Mouse (Mus musculus) heart, embryonic 14.5 days (tissue): ENCODE results near the gene Ticrr. TPM values are rescaled to one million over a fixed set of nuclear protein-coding genes. Genes with fewer than 3 reads are reported as not detected.

Experiments
- ATAC-seq: fragments of 200-750 bp; cut with Nextera tagmentation; 2 replicates; pipeline ENCODE4 v1.8.0; 2017; ENCODE audit warnings: low read depth, moderate TSS enrichment; ENCODE audit not compliant: insufficient number of reproducible peaks, insufficient read depth, low FRiP score
- H3K27ac ChIP-seq, 2 experiments: fragments of 200-500 bp in 1 of 2; fragments of 300-500 bp in 1 of 2; sonication (generic) in 1 of 2; replicated peaks in 1 of 2; 2 replicates each; pipeline ENCODE4 v1.5.1; 2012 to 2014; ENCODE audit warnings: low read depth in 2 of 2, low read length in 2 of 2, control low read depth in 1 of 2, mild to moderate bottlenecking in 1 of 2, mixed read lengths in 1 of 2; ENCODE audit not compliant: control insufficient read depth in 1 of 2, insufficient read depth in 1 of 2
- H3K27me3 ChIP-seq: fragments of 300-500 bp; sonication (generic); 2 replicates; pipeline ENCODE4 v1.6.1; 2014; ENCODE audit warnings: mild to moderate bottlenecking, low read length, control low read depth; ENCODE audit not compliant: control insufficient read depth, insufficient read depth
- H3K36me3 ChIP-seq: fragments of 300-500 bp; sonication (generic); 2 replicates; pipeline ENCODE4 v1.6.1; 2014; ENCODE audit warnings: mild to moderate bottlenecking, control low read depth, low read length, mixed read lengths; ENCODE audit not compliant: control insufficient read depth, insufficient read depth
- H3K4me1 ChIP-seq, 2 experiments: fragments of 200-500 bp in 1 of 2; fragments of 300-500 bp in 1 of 2; sonication (generic) in 1 of 2; 2 replicates each; pipeline ENCODE4 v1.6.1; 2012 to 2014; ENCODE audit warnings: low read length in 2 of 2, control low read depth in 1 of 2, mixed read lengths in 1 of 2; ENCODE audit not compliant: control insufficient read depth in 2 of 2, insufficient read depth in 2 of 2
- H3K4me2 ChIP-seq: fragments of 300-500 bp; sonication (generic); 2 replicates; pipeline ENCODE4 v1.6.1; 2014; ENCODE audit warnings: mild to moderate bottlenecking, low read length
- H3K4me3 ChIP-seq, 2 experiments: fragments of 200-500 bp in 1 of 2; fragments of 300-500 bp in 1 of 2; sonication (generic) in 1 of 2; 2 replicates each; pipeline ENCODE4 v1.5.1; 2012 to 2014; ENCODE audit warnings: low read length in 2 of 2, mild to moderate bottlenecking in 2 of 2, control low read depth in 1 of 2, low read depth in 1 of 2, moderate library complexity in 1 of 2; ENCODE audit not compliant: control insufficient read depth in 1 of 2, insufficient read depth in 1 of 2
- H3K9ac ChIP-seq: fragments of 300-500 bp; sonication (generic); 2 replicates; pipeline ENCODE4 v1.6.1; 2014; ENCODE audit warnings: mild to moderate bottlenecking, low read length
- H3K9me3 ChIP-seq: fragments of 300-500 bp; sonication (generic); 2 replicates; pipeline ENCODE4 v1.6.1; 2016; ENCODE audit warnings: low read length, control low read depth; ENCODE audit not compliant: control insufficient read depth
- WGBS: fragments of 180-500 bp; shearing (Covaris S2); extraction: QIAGEN DNeasy Blood & Tissue Kit; methylation state at CpG from one replicate; pipeline ENCODE4 v1.1.7; 2014; 5-methylcytosine and 5-hydroxymethylcytosine counted together
- polyA plus RNA-seq: library from polyadenylated mRNA; unstranded; fragments of >200 nt; fragmentation: Nextera tagmentation; extraction: Ambion mirVana; gene quantifications from 2 replicates; pipeline ENCODE4 v1.2.1, GENCODE M21; 2014

Gene Ticrr
- polyA plus RNA-seq, 1 experiment from 2014 or later = 5.3 TPM

DNA sequence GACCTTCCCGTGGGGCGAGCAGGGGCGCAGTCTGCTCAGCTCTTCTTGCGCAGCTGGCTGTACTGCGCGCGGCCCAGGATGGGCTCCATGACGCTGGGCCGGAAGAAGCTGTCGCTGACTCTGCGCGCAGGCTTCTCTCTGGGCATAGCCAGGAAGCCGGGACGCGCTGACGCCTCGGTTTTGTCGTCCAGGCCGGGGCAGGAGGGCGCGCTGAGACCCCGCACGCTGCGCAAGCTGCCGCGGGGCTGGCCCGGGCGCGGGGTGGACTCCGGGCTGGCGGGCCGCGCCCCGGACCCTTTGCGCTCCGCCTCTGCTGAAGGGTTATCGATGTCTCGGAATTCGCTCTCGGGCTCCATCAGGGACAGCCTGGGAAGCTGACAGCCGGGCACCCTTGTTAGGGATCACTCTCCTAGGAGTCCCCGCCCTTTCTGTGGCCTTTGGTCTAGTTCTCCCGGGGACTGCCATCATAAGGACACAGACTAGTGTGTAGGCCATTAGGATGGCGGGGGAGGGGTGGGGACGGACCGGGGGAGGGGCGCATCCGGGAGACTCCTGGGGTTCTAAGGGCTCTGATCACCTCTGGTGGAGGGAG is 61.5 kb downstream of the Ticrr start:
- Histone ChIP-seq H3K36me3 (no peaks in the 10 kb centered on the region), H3K27ac (0 out of 4 replicates have a peak overlapping the region, but pooled peaks of 1 of the 2 experiments have one; percentile 31), H3K9me3 (no peaks in the 10 kb centered on the region), H3K27me3 (peaks cover 7% of the 10 kb centered on the region), H3K4me3 (peak overlapping the region; percentile 59 to 82), H3K4me2 (peak overlapping the region; percentile 81), H3K9ac (peak overlapping the region; percentile 77), H3K4me1 (peaks cover 0 to 2% of the 10 kb centered on the region in 2 experiments; a peak in 1 of 4 replicates)
- under 1% methylated on average over 47 of the region's 48 CpGs for WGBS
- peak; percentile 62; the same call in 1 of the 2 replicates for ATAC-seq

DNA sequence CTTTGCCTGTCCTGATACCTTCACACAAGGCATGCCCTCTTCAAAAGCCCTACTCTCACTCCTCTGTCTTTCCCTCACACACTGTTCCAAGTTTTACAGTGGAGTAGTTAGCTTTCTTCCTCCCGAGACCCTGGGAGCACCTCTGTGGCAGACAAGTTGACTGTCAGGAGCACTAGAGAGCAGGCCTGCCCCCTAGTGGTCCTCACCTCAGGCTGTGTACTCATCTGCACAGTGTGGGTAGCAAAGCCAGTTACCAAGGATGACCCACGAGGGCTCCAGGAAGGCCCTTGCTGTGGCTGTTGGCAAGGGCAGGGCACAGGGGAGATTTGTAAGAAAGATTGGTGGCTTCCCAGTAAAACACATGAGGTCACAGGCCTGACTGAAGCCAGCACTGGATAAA is 67.1 kb downstream of the Ticrr start:
- no peak for ATAC-seq
- Histone ChIP-seq H3K4me1 (no peaks in the 10 kb centered on the region; a peak in 1 of 4 replicates), H3K27me3 (peaks cover 10% of the 10 kb centered on the region), H3K4me3 (no peak overlapping the region), H3K9me3 (no peaks in the 10 kb centered on the region), H3K4me2 (no peak overlapping the region), H3K9ac (no peak overlapping the region), H3K36me3 (no peaks in the 10 kb centered on the region), H3K27ac (no peak overlapping the region)
- 5% methylated on average over 2 of the region's 2 CpGs for WGBS

DNA sequence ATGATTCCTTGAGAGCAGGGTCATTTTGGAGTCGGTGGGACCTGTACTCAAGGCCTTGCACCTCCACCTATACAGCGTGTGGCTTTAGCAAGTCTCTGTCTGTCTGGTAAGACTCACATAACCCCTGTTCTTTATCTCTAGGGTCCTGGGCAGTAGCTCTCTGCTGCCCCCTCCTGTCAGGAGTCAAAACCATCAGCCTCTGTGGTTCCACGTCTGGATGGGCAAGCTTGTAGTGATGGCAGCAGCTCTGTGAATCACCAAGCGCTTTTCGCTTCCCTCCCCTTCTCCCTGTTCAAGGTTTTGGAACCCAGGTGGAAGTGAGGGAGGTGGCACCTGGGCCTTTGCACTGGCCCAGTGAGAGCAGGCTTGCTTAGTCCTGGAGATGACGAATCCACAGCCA is 68.2 kb downstream of the Ticrr start:
- 34% methylated on average over 6 of the region's 6 CpGs for WGBS
- Histone ChIP-seq H3K4me2 (no peak overlapping the region), H3K27ac (no peak overlapping the region), H3K27me3 (peaks cover 4% of the 10 kb centered on the region; the same call in 1 of the 2 replicates), H3K9ac (no peak overlapping the region), H3K4me1 (no peaks in the 10 kb centered on the region), H3K9me3 (no peaks in the 10 kb centered on the region), H3K4me3 (no peak overlapping the region), H3K36me3 (no peaks in the 10 kb centered on the region)
- ATAC-seq = no peak

DNA sequence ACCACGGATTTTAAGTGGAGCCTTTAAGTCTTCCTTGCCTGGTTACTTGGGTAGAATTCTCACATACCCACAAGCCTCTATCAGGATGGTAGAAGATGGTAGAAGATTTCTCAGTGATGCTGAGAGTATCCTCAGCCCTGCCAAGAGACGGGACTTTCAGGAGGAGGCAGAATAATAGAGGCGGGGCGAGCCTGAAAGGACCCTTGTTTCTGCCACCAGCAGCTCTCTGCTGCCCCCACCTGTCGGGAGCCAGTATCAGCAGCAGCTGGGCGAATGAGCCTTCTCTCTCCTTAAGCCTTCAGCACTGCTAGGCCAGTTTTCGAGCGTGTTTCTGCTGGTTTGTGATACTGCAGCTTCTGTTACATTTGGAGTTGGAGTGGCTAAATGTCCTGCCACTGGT is 69.2 kb downstream of the Ticrr start:
- Histone ChIP-seq H3K9ac (no peak overlapping the region), H3K27me3 (peaks cover 4% of the 10 kb centered on the region; the same call in 1 of the 2 replicates), H3K4me1 (no peaks in the 10 kb centered on the region), H3K9me3 (no peaks in the 10 kb centered on the region), H3K4me2 (no peak overlapping the region), H3K36me3 (no peaks in the 10 kb centered on the region), H3K4me3 (no peak overlapping the region), H3K27ac (no peak overlapping the region)
- WGBS = 7% methylated on average over 8 of the region's 8 CpGs
- no peak for ATAC-seq

DNA sequence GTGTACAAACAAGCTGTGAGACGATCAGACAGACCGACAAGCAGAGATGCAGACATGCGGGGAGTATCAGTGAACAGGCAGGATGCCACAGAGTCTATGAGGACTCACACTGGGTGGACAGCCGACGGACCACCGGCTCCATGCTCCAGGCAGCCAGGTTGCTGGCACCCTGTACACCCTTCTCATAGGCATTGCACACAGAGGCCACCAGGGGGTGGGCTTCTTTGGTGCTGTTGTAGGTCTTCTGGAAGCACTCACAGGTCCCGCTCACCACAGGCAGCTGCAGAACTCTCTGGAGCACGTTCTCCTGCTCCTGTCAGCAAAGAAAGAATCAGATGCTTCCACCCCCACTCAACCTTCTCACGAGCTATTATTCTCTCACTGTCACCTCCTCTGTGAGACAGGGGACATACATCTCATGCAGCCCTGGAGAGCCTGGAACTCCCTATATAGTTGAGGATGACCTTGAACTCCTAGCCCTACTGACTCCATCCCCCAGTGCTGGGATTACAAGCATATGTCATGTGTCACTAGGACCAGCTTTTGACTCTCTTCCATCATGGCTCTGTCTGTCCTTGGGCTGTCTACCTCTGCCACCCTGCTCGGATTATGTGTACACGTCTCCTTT is 69.9 kb downstream of the Ticrr start:
- Histone ChIP-seq H3K36me3 (no peaks in the 10 kb centered on the region), H3K9ac (no peak overlapping the region), H3K9me3 (no peaks in the 10 kb centered on the region), H3K4me3 (no peak overlapping the region), H3K27me3 (peaks cover 4% of the 10 kb centered on the region; the same call in 1 of the 2 replicates), H3K4me2 (no peak overlapping the region), H3K4me1 (no peaks in the 10 kb centered on the region), H3K27ac (no peak overlapping the region)
- ATAC-seq = no peak
- 52% methylated on average over 11 of the region's 11 CpGs for WGBS

DNA sequence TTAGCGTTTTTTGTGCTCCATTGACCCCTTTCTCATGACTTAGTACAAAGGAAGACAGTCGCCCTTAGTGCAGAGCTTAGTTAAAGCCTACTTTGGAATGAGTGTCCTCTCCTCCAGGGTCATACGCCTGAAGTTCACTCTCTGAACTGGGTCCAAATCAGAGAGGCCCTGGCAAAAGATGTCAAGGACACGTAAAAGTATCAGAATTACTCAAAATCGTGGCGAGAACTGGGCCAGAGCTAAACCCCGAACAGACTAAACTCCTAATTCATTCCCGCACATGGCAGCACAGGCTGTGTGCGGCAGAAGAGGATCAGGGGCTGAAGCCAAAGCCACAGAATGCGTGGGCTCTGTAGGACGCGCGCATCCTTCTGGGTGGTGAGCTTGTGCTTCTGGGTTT is 71.4 kb downstream of the Ticrr start:
- WGBS = 76% methylated on average over 13 of the region's 13 CpGs
- Histone ChIP-seq H3K27ac (no peak overlapping the region), H3K4me2 (no peak overlapping the region), H3K9ac (no peak overlapping the region), H3K9me3 (no peaks in the 10 kb centered on the region), H3K4me3 (no peak overlapping the region), H3K36me3 (0 out of 2 replicates have a peak, but pooled peaks cover 6% of the 10 kb centered on the region), H3K27me3 (peaks cover 4% of the 10 kb centered on the region; the same call in 1 of the 2 replicates), H3K4me1 (no peaks in the 10 kb centered on the region)
- ATAC-seq = no peak

DNA sequence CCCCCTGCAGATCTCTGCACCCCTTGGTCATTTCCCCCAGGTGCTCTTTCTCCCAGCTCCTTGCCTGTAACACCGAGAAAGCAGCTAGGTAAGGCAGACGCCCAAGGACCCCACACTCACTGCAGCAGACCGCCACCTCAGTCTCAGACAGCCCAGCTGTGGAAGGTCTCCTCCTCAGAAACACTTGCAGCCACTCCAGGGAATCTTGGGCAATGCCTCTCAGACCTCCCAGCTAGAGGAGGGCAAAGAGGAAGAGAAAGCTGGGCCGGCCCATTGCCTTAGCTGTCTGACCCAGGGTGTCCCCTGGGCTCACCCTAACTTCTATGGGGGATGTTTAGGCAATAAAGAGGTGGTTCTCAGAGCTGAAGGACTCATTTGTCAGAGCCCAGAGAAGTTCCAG is 72.6 kb downstream of the Ticrr start, which contains the start of gene Plin1:
Gene Plin1, minus strand, starts transcription at position 282 of the 400 bp plus-strand sequence.
- Histone ChIP-seq H3K4me1 (no peaks in the 10 kb centered on the region), H3K27me3 (peaks cover 4% of the 10 kb centered on the region; the same call in 1 of the 2 replicates), H3K36me3 (peaks cover 12% of the 10 kb centered on the region), H3K4me2 (no peak within 1 kb of the TSS), H3K9me3 (no peaks in the 10 kb centered on the region), H3K4me3 (no peak within 1 kb of the TSS), H3K27ac (no peak within 1 kb of the TSS), H3K9ac (no peak within 1 kb of the TSS)
- no peak for ATAC-seq
- WGBS = 53% methylated on average over 4 of the region's 4 CpGs
